Comparison of ENCODE assay signal across 13 mouse cellular contexts in genomic region chr14:54780084-54780483, GRCm38 (mm10). TPM values are rescaled to one million over a fixed set of nuclear protein-coding genes. Genes with fewer than 3 reads are reported as not detected.
A peak's percentile ranks its signal among the peaks of the same experiment; 100 is the strongest.
DNase-seq lines count a peak whose midpoint lies in the region; ATAC-seq lines count a peak whose summit lies in the region.
"Had no signal": no experiment of that assay in that cellular context is flagged by ENCODE, and none has a peak within 500 bp of the region (broad histone marks: within the 10 kb centered on the region; RNA-seq: fewer than 3 reads in every experiment).

No protein-coding gene starts in this region.

- ATAC-seq in forebrain, embryonic 12.5 days (ENCODE audit: low FRiP score) = no peak
- ATAC-seq in kidney, embryonic 16.5 days (ENCODE audit: low FRiP score, low TSS enrichment) = no peak
- ATAC-seq in embryonic facial prominence, embryonic 14.5 days (ENCODE audit: low read depth) = no peak
- no peak for ATAC-seq in midbrain, embryonic 15.5 days (replicated peaks)

- 0 out of 2 replicates have a peak overlapping the region, but pooled peaks have one; percentile 59 for H3K4me3 ChIP-seq in forebrain, embryonic 10.5 days
- no peak overlapping the region for H3K4me3 ChIP-seq in forebrain, embryonic 12.5 days (replicated peaks)
- peak overlapping the region; percentile 67 for H3K4me3 ChIP-seq in kidney, embryonic 16.5 days (ENCODE audit: low read length)
- H3K4me3 ChIP-seq in embryonic facial prominence, embryonic 14.5 days (ENCODE audit: low read depth, low read length) = 0 out of 2 replicates have a peak overlapping the region, but pooled peaks have one; percentile 0
- H3K4me3 ChIP-seq in midbrain, embryonic 15.5 days = peak overlapping the region; percentile 48

- WGBS in forebrain, embryonic 10.5 days = 86% methylated on average over 9 of the region's 9 CpGs
- 92% methylated on average over 9 of the region's 9 CpGs for WGBS in forebrain, embryonic 12.5 days
- WGBS in kidney, embryonic 16.5 days = 85% methylated on average over 9 of the region's 9 CpGs
- 77% methylated on average over 9 of the region's 9 CpGs for WGBS in embryonic facial prominence, embryonic 14.5 days
- 86% methylated on average over 9 of the region's 9 CpGs for WGBS in midbrain, embryonic 15.5 days

- H3K27ac ChIP-seq in forebrain, embryonic 10.5 days = no peak overlapping the region
- H3K27ac ChIP-seq in forebrain, embryonic 12.5 days = no peak overlapping the region
- H3K27ac ChIP-seq in kidney, embryonic 16.5 days (ENCODE audit: low read length) = no peak overlapping the region
- no peak overlapping the region for H3K27ac ChIP-seq in embryonic facial prominence, embryonic 14.5 days (replicated peaks; ENCODE audit: low read depth, low read length)
- no peak overlapping the region for H3K27ac ChIP-seq in midbrain, embryonic 15.5 days

- H3K9ac ChIP-seq in forebrain, embryonic 12.5 days = no peak overlapping the region
- no peak overlapping the region for H3K9ac ChIP-seq in kidney, embryonic 16.5 days (replicated peaks; ENCODE audit: low read length)
- no peak overlapping the region for H3K9ac ChIP-seq in embryonic facial prominence, embryonic 14.5 days (ENCODE audit: low read depth, low read length)
- 0 out of 2 replicates have a peak overlapping the region, but pooled peaks have one; percentile 36 for H3K9ac ChIP-seq in midbrain, embryonic 15.5 days

- no peak overlapping the region for H3K4me2 ChIP-seq in forebrain, embryonic 12.5 days
- H3K4me2 ChIP-seq in kidney, embryonic 16.5 days (replicated peaks; ENCODE audit: low read depth, low read length) = peak overlapping the region; percentile 96
- H3K4me2 ChIP-seq in embryonic facial prominence, embryonic 14.5 days (ENCODE audit: low read depth, low read length) = 0 out of 2 replicates have a peak overlapping the region, but pooled peaks have one; percentile 10
- peak overlapping the region; percentile 94 for H3K4me2 ChIP-seq in midbrain, embryonic 15.5 days

- H3K36me3 ChIP-seq in forebrain, embryonic 10.5 days (replicated peaks) = no peaks in the 10 kb centered on the region
- no peaks in the 10 kb centered on the region for H3K36me3 ChIP-seq in forebrain, embryonic 12.5 days (replicated peaks)
- no peaks in the 10 kb centered on the region for H3K36me3 ChIP-seq in kidney, embryonic 16.5 days (ENCODE audit: insufficient read depth, low read length)
- no peaks in the 10 kb centered on the region for H3K36me3 ChIP-seq in embryonic facial prominence, embryonic 14.5 days (ENCODE audit: control insufficient read depth, insufficient read depth, low read length)
- no peaks in the 10 kb centered on the region for H3K36me3 ChIP-seq in midbrain, embryonic 15.5 days (replicated peaks)

- DNase-seq in forebrain, embryonic 10.5 days (ENCODE audit: extremely low spot score, low spot score) = no peak
- DNase-seq in kidney, adult 18-20 months = no peak
- DNase-seq in embryonic facial prominence, embryonic 14.5 days (ENCODE audit: low spot score) = no peak
- DNase-seq in spleen, postnatal 10 days (ENCODE audit: low spot score in 2 of 2) = no peak
- DNase-seq in lung, adult 18-20 months = no peak
- DNase-seq: adrenal gland, postnatal 10 days; cerebellum, postnatal 10 days; liver had no signal

- peaks cover 9% of the 10 kb centered on the region for H3K4me1 ChIP-seq in forebrain, embryonic 10.5 days
- H3K4me1 ChIP-seq in forebrain, embryonic 12.5 days = peaks cover 9% of the 10 kb centered on the region
- peaks cover 2% of the 10 kb centered on the region; the same call in 1 of the 2 replicates for H3K4me1 ChIP-seq in kidney, embryonic 16.5 days (ENCODE audit: insufficient read depth, low read length)
- H3K4me1 ChIP-seq in embryonic facial prominence, embryonic 14.5 days (ENCODE audit: control insufficient read depth, insufficient read depth, low read length) = no peaks in the 10 kb centered on the region
- peaks cover 13% of the 10 kb centered on the region for H3K4me1 ChIP-seq in midbrain, embryonic 15.5 days

- peaks cover 69% of the 10 kb centered on the region for H3K27me3 ChIP-seq in forebrain, embryonic 10.5 days (ENCODE audit: poor library complexity, severe bottlenecking)
- H3K27me3 ChIP-seq in forebrain, embryonic 12.5 days = peaks cover 39% of the 10 kb centered on the region
- H3K27me3 ChIP-seq in kidney, embryonic 16.5 days (ENCODE audit: insufficient read depth, low read length) = peaks cover 14% of the 10 kb centered on the region
- H3K27me3 ChIP-seq in embryonic facial prominence, embryonic 14.5 days (replicated peaks; ENCODE audit: control insufficient read depth, insufficient read depth, low read length) = peaks cover 30% of the 10 kb centered on the region
- no peaks in the 10 kb centered on the region for H3K27me3 ChIP-seq in midbrain, embryonic 15.5 days (replicated peaks)

- no peaks in the 10 kb centered on the region for H3K9me3 ChIP-seq in forebrain, embryonic 10.5 days
- H3K9me3 ChIP-seq in forebrain, embryonic 12.5 days = no peaks in the 10 kb centered on the region
- H3K9me3 ChIP-seq in kidney, embryonic 16.5 days (ENCODE audit: low read length) = no peaks in the 10 kb centered on the region
- no peaks in the 10 kb centered on the region for H3K9me3 ChIP-seq in embryonic facial prominence, embryonic 14.5 days (ENCODE audit: control insufficient read depth, low read length)
- H3K9me3 ChIP-seq in midbrain, embryonic 15.5 days = no peaks in the 10 kb centered on the region

RNA-seq across cellular contexts. Expression of gene Slc7a8, which starts 1.7 kb away (rescaled TPM):
- polyA plus RNA-seq in forebrain, embryonic 10.5 days (2016; fragmentation: Nextera tagmentation; extraction: Ambion mirVana) = 1.0 and 2.3 TPM in 2 replicates
- polyA plus RNA-seq in forebrain, embryonic 12.5 days (2016; fragmentation: Nextera tagmentation; extraction: Ambion mirVana) = 2.3 and 2.7 TPM in 2 replicates
- 21.0 and 24.6 TPM in 2 replicates for polyA plus RNA-seq in kidney, embryonic 16.5 days (2015; fragmentation: Nextera tagmentation; extraction: Ambion mirVana)
- 6.9 and 7.4 TPM in 2 replicates for polyA plus RNA-seq in embryonic facial prominence, embryonic 14.5 days (2014; fragmentation: Nextera tagmentation; extraction: Ambion mirVana)
- 8.9 and 9.9 TPM in 2 replicates for polyA plus RNA-seq in midbrain, embryonic 15.5 days (2015; fragmentation: Nextera tagmentation; extraction: Ambion mirVana)

RNA-seq across cellular contexts. Expression of gene Rnf212b, which starts 33.9 kb away (rescaled TPM):
- not detected in 2 replicates for polyA plus RNA-seq in forebrain, embryonic 10.5 days (2016; fragmentation: Nextera tagmentation; extraction: Ambion mirVana)
- not detected in 2 replicates for polyA plus RNA-seq in forebrain, embryonic 12.5 days (2016; fragmentation: Nextera tagmentation; extraction: Ambion mirVana)
- 0.16 and 0.59 TPM in 2 replicates for polyA plus RNA-seq in kidney, embryonic 16.5 days (2015; fragmentation: Nextera tagmentation; extraction: Ambion mirVana)
- polyA plus RNA-seq in embryonic facial prominence, embryonic 14.5 days (2014; fragmentation: Nextera tagmentation; extraction: Ambion mirVana) = not detected in 2 replicates
- not detected in 2 replicates for polyA plus RNA-seq in midbrain, embryonic 15.5 days (2015; fragmentation: Nextera tagmentation; extraction: Ambion mirVana)
- polyA plus RNA-seq: heart, embryonic 11.5 days; neural tube, embryonic 11.5 days had no signal
